Mouse (Mus musculus): Measurements from ENCODE around the gene Arsg. TPM values are rescaled to one million over a fixed set of nuclear protein-coding genes. Genes with fewer than 3 reads are reported as not detected.

The Arsg gene
- polyA plus RNA-seq, 1 experiment = 2.4 TPM

GRCm38 (mm10) chr11:109434233-109434798, 38.9 kb upstream of the Arsg start:
- Histone ChIP-seq H3K4me2 (ENCODE audit: low read depth) (no peak overlapping the region), H3ac (ENCODE audit: control insufficient read depth, insufficient read length) (no peak overlapping the region), H3K27me3 (ENCODE audit: control insufficient read depth, insufficient read depth, insufficient read length) (no peaks in the 10 kb centered on the region), H3K36me3 (ENCODE audit: control insufficient read depth, insufficient read depth) (peaks cover 18% of the 10 kb centered on the region), H3K79me2 (ENCODE audit: control insufficient read depth, insufficient read depth) (no peaks in the 10 kb centered on the region), H3K4me3 (no peak overlapping the region)
- TF ChIP-seq MYOG (IDR thresholded peaks at IDR 0.05; ENCODE audit: control insufficient read depth in 1 of 3, insufficient read depth in 1 of 3, insufficient read length in 2 of 3, low read depth in 2 of 3) (no peak), TCF12 (IDR thresholded peaks at IDR 0.05; ENCODE audit: insufficient read depth, poor library complexity, severe bottlenecking) (no peak), MYOD1 (IDR thresholded peaks at IDR 0.05; ENCODE audit: control insufficient read depth in 1 of 3, insufficient read length in 2 of 3, low read depth in 2 of 3) (no peak), POLR2A (IDR thresholded peaks at IDR 0.05; ENCODE audit: insufficient read length, low read depth) (no peak), MAX (IDR thresholded peaks at IDR 0.05; ENCODE audit: low read depth) (no peak), TCF3 (IDR thresholded peaks at IDR 0.05; ENCODE audit: insufficient read length, low read depth) (no peak), SRF (IDR thresholded peaks at IDR 0.05; ENCODE audit: control insufficient read depth, insufficient read length, low read depth) (no peak)

GRCm38 (mm10) chr11:109436889-109437288, 36.3 kb upstream of the Arsg start:
- Histone ChIP-seq H3ac (ENCODE audit: control insufficient read depth, insufficient read length) (no peak overlapping the region), H3K36me3 (ENCODE audit: control insufficient read depth, insufficient read depth) (peaks cover 10% of the 10 kb centered on the region), H3K4me2 (ENCODE audit: low read depth) (no peak overlapping the region), H3K27me3 (ENCODE audit: control insufficient read depth, insufficient read depth, insufficient read length) (no peaks in the 10 kb centered on the region), H3K79me2 (ENCODE audit: control insufficient read depth, insufficient read depth) (no peaks in the 10 kb centered on the region), H3K4me3 (no peak overlapping the region)
- TF ChIP-seq MAX (IDR thresholded peaks at IDR 0.05; ENCODE audit: low read depth) (no peak), MYOG (IDR thresholded peaks at IDR 0.05; ENCODE audit: control insufficient read depth in 1 of 3, insufficient read depth in 1 of 3, insufficient read length in 2 of 3, low read depth in 2 of 3) (no peak), POLR2AphosphoS2 (IDR thresholded peaks at IDR 0.05; ENCODE audit: insufficient read length, low read depth) (no peak), USF1 (IDR thresholded peaks at IDR 0.05; ENCODE audit: low read depth) (no peak), CEBPB (IDR thresholded peaks at IDR 0.05; ENCODE audit: insufficient read depth, poor library complexity, severe bottlenecking) (no peak), TCF12 (IDR thresholded peaks at IDR 0.05; ENCODE audit: insufficient read depth, poor library complexity, severe bottlenecking) (no peak), TCF3 (IDR thresholded peaks at IDR 0.05; ENCODE audit: insufficient read length, low read depth) (no peak), SRF (IDR thresholded peaks at IDR 0.05; ENCODE audit: control insufficient read depth, insufficient read length, low read depth) (no peak), MYOD1 (IDR thresholded peaks at IDR 0.05; ENCODE audit: control insufficient read depth in 1 of 3, insufficient read length in 2 of 3, low read depth in 2 of 3) (no peak), REST (IDR thresholded peaks at IDR 0.05; ENCODE audit: insufficient read depth, insufficient read length) (no peak), E2F4 (IDR thresholded peaks at IDR 0.05; ENCODE audit: insufficient read depth) (no peak), POLR2A (IDR thresholded peaks at IDR 0.05; ENCODE audit: insufficient read length, low read depth) (no peak)

GRCm38 (mm10) chr11:109439209-109439608, 34.0 kb upstream of the Arsg start:
- peaks cover 10% of the 10 kb centered on the region for H3K36me3 ChIP-seq (ENCODE audit: control insufficient read depth, insufficient read depth)
- H3ac ChIP-seq (ENCODE audit: control insufficient read depth, insufficient read length) = no peak overlapping the region
- no peaks in the 10 kb centered on the region for H3K27me3 ChIP-seq (ENCODE audit: control insufficient read depth, insufficient read depth, insufficient read length)
- no peaks in the 10 kb centered on the region for H3K79me2 ChIP-seq (ENCODE audit: control insufficient read depth, insufficient read depth)
- H3K4me2 ChIP-seq (ENCODE audit: low read depth) = peak overlapping the region; percentile 93
- TF ChIP-seq SRF (IDR thresholded peaks at IDR 0.05; ENCODE audit: control insufficient read depth, insufficient read length, low read depth) (no peak), POLR2AphosphoS2 (IDR thresholded peaks at IDR 0.05; ENCODE audit: insufficient read length, low read depth) (no peak), POLR2A (IDR thresholded peaks at IDR 0.05; ENCODE audit: insufficient read length, low read depth) (no peak), MYOG (IDR thresholded peaks at IDR 0.05; ENCODE audit: control insufficient read depth in 1 of 3, insufficient read depth in 1 of 3, insufficient read length in 2 of 3, low read depth in 2 of 3) (no peak), USF1 (IDR thresholded peaks at IDR 0.05; ENCODE audit: low read depth) (no peak), E2F4 (IDR thresholded peaks at IDR 0.05; ENCODE audit: insufficient read depth) (no peak), CEBPB (IDR thresholded peaks at IDR 0.05; ENCODE audit: insufficient read depth, poor library complexity, severe bottlenecking) (no peak), TCF12 (IDR thresholded peaks at IDR 0.05; ENCODE audit: insufficient read depth, poor library complexity, severe bottlenecking) (no peak), MAX (IDR thresholded peaks at IDR 0.05; ENCODE audit: low read depth) (no peak), TCF3 (IDR thresholded peaks at IDR 0.05; ENCODE audit: insufficient read length, low read depth) (no peak), MYOD1 (IDR thresholded peaks at IDR 0.05; ENCODE audit: control insufficient read depth in 1 of 3, insufficient read length in 2 of 3, low read depth in 2 of 3) (no peak), REST (IDR thresholded peaks at IDR 0.05; ENCODE audit: insufficient read depth, insufficient read length) (no peak)
- H3K4me3 ChIP-seq = no peak overlapping the region

GRCm38 (mm10) chr11:109439829-109440340, 33.3 kb upstream of the Arsg start:
- no peaks in the 10 kb centered on the region for H3K79me2 ChIP-seq (ENCODE audit: control insufficient read depth, insufficient read depth)
- no peak overlapping the region for H3ac ChIP-seq (ENCODE audit: control insufficient read depth, insufficient read length)
- H3K27me3 ChIP-seq (ENCODE audit: control insufficient read depth, insufficient read depth, insufficient read length) = no peaks in the 10 kb centered on the region
- peak overlapping the region; percentile 20 for H3K4me3 ChIP-seq
- peaks cover 9% of the 10 kb centered on the region for H3K36me3 ChIP-seq (ENCODE audit: control insufficient read depth, insufficient read depth)
- H3K4me2 ChIP-seq (ENCODE audit: low read depth) = peak overlapping the region; percentile 93
- peak; percentile 48 for TF ChIP-seq POLR2AphosphoS2 (IDR thresholded peaks at IDR 0.05; ENCODE audit: insufficient read length, low read depth)
- peak in 2 of 3 experiments; percentile 47 to 76 for TF ChIP-seq MYOD1 (IDR thresholded peaks at IDR 0.05; ENCODE audit: control insufficient read depth in 1 of 3, insufficient read length in 2 of 3, low read depth in 2 of 3)
- TF ChIP-seq POLR2A (IDR thresholded peaks at IDR 0.05; ENCODE audit: insufficient read length, low read depth) = peak; percentile 44
- TF ChIP-seq CEBPB (IDR thresholded peaks at IDR 0.05; ENCODE audit: insufficient read depth, poor library complexity, severe bottlenecking) = no peak
- TF ChIP-seq MYOG (IDR thresholded peaks at IDR 0.05; ENCODE audit: control insufficient read depth in 1 of 3, insufficient read depth in 1 of 3, insufficient read length in 2 of 3, low read depth in 2 of 3) = peak in 2 of 3 experiments; percentile 43 to 68
- no peak for TF ChIP-seq REST (IDR thresholded peaks at IDR 0.05; ENCODE audit: insufficient read depth, insufficient read length)
